Mouse (Mus musculus) 3T3-L1 (cell line): ENCODE measurements at regions not wholly inside any gene's neighbourhood (a gene's known extent, or its start where the extent isn't known, plus 50 kb on each side); places are given as distances from the start of the nearest gene placed in this dataset.
A peak's percentile ranks its signal among the peaks of the same experiment; 100 is the strongest.

Experiments
- DNase-seq: peaks from one replicate; pipeline ENCODE4 v3.0.0-alpha.2; 2015; ENCODE audit warnings: low read depth, low spot score

- DNase-seq = peak; percentile 47
Observed at GRCm38 (mm10) chr15:5507545-5507913, 263.5 kb upstream of the Ptger4 start.

- no peak for DNase-seq
Observed at GRCm38 (mm10) chr15:5510056-5510455, 266.1 kb upstream of the Ptger4 start.

- no peak for DNase-seq
Observed at GRCm38 (mm10) chr15:5511046-5511445, 267.1 kb upstream of the Ptger4 start.

GRCm38 (mm10) chr15:5512546-5512945 lies 268.6 kb upstream of the Ptger4 start:
- DNase-seq = no peak

GRCm38 (mm10) chr15:5513146-5513545 lies 269.2 kb upstream of the Ptger4 start:
- DNase-seq = peak; percentile 20

- DNase-seq = peak; percentile 75
Observed at GRCm38 (mm10) chr15:5514217-5514616, 270.2 kb upstream of the Ptger4 start.

- DNase-seq = no peak
Observed at GRCm38 (mm10) chr15:5517244-5517966, 273.4 kb upstream of the Ptger4 start.

GRCm38 (mm10) chr15:5519552-5519951 lies 275.6 kb upstream of the Ptger4 start:
- DNase-seq = no peak

- DNase-seq = no peak
Observed at GRCm38 (mm10) chr15:5519997-5520396, 276.0 kb upstream of the Ptger4 start.

- no peak for DNase-seq
Observed at GRCm38 (mm10) chr15:5528619-5529018, 284.6 kb upstream of the Ptger4 start.

GRCm38 (mm10) chr15:5533656-5534055 lies 289.7 kb upstream of the Ptger4 start:
- peak; percentile 84 for DNase-seq

GRCm38 (mm10) chr15:5537432-5537831 lies 293.4 kb upstream of the Ptger4 start:
- peak; percentile 92 for DNase-seq

GRCm38 (mm10) chr15:5539301-5539928 lies 295.4 kb upstream of the Ptger4 start:
- peak; percentile 90 for DNase-seq

GRCm38 (mm10) chr15:5554526-5554925 lies 310.5 kb upstream of the Ptger4 start:
- DNase-seq = no peak

- no peak for DNase-seq
Observed at GRCm38 (mm10) chr15:5554926-5555325, 310.9 kb upstream of the Ptger4 start.

- no peak for DNase-seq
Observed at GRCm38 (mm10) chr15:5555381-5556066, 311.5 kb upstream of the Ptger4 start.

- DNase-seq = no peak
Observed at GRCm38 (mm10) chr15:5561783-5562182, 317.8 kb upstream of the Ptger4 start.

GRCm38 (mm10) chr15:5574366-5574765 lies 330.4 kb upstream of the Ptger4 start:
- DNase-seq = no peak

GRCm38 (mm10) chr15:5579559-5579958 lies 335.6 kb upstream of the Ptger4 start:
- peak; percentile 91 for DNase-seq

GRCm38 (mm10) chr15:5580416-5580815 lies 336.4 kb upstream of the Ptger4 start:
- peak; percentile 69 for DNase-seq

- peak; percentile 48 for DNase-seq
Observed at GRCm38 (mm10) chr15:5584381-5584780, 340.4 kb upstream of the Ptger4 start.

- no peak for DNase-seq
Observed at GRCm38 (mm10) chr15:5604732-5605266, 360.8 kb upstream of the Ptger4 start.
